Mouse (Mus musculus): Measurements from ENCODE around the gene Pih1d1. TPM values are rescaled to one million over a fixed set of nuclear protein-coding genes. Genes with fewer than 3 reads are reported as not detected.
A peak's percentile ranks its signal among the peaks of the same experiment; 100 is the strongest.

Pih1d1 gene
- total and polyA plus RNA-seq, 3 experiments: 141 to 148 TPM; not detected in 1

- H3K27me3 ChIP-seq (ENCODE audit: control insufficient read depth in 1 of 2, insufficient read depth in 2 of 2, low read length in 2 of 2): no peaks in the 10 kb centered on the region
- H3K4me3 ChIP-seq (ENCODE audit: control insufficient read depth in 1 of 2, insufficient read depth in 1 of 2, low read depth in 2 of 2, low read length in 2 of 2): peak overlapping the region; percentile 68 to 84
- no peak for TF ChIP-seq TBP (IDR thresholded peaks at IDR 0.05; ENCODE audit: low read depth, low read length)
- TF ChIP-seq ELF1 (IDR thresholded peaks at IDR 0.05; ENCODE audit: low read depth, low read length): no peak
- no peak for TF ChIP-seq MYB (IDR thresholded peaks at IDR 0.05; ENCODE audit: low read depth, low read length)
- TF ChIP-seq ETS1 (IDR thresholded peaks at IDR 0.05; ENCODE audit: low read depth, low read length): no peak
- TF ChIP-seq POLR2AphosphoS5 (IDR thresholded peaks at IDR 0.05; ENCODE audit: borderline replicate concordance, low read depth, low read length): no peak
- TF ChIP-seq MAX (IDR thresholded peaks at IDR 0.05; ENCODE audit: low read length): no peak
- no peak for TF ChIP-seq NELFE (IDR thresholded peaks at IDR 0.05; ENCODE audit: low read depth, low read length)
- no peak for TF ChIP-seq MYC (IDR thresholded peaks at IDR 0.05; ENCODE audit: low read depth, low read length)
- TF ChIP-seq GABPA (IDR thresholded peaks at IDR 0.05; ENCODE audit: low read depth, low read length): no peak
- no peak for TF ChIP-seq POLR2AphosphoS2 (IDR thresholded peaks at IDR 0.05; ENCODE audit: low read length)
- no peak for TF ChIP-seq JUND (IDR thresholded peaks at IDR 0.05; ENCODE audit: low read depth, low read length)
- TF ChIP-seq SMC3 (IDR thresholded peaks at IDR 0.05; ENCODE audit: low read depth, low read length): no peak
- no peak for TF ChIP-seq USF1 (IDR thresholded peaks at IDR 0.05; ENCODE audit: low read depth, low read length)
- no peak for TF ChIP-seq UBTF (IDR thresholded peaks at IDR 0.05; ENCODE audit: borderline replicate concordance, insufficient read depth, low read depth, low read length)
- no peak for TF ChIP-seq EP300 (IDR thresholded peaks at IDR 0.05; ENCODE audit: low read depth in 1 of 2, low read length in 2 of 2)
- peak overlapping the region; percentile 80 for H3K27ac ChIP-seq (ENCODE audit: control insufficient read depth, low read depth, low read length)
- peaks cover 48% of the 10 kb centered on the region for H3K79me2 ChIP-seq (ENCODE audit: control insufficient read depth, insufficient read depth, low read length, poor library complexity)
- peaks cover 14 to 17% of the 10 kb centered on the region in 2 experiments for H3K36me3 ChIP-seq (ENCODE audit: control insufficient read depth in 1 of 2, insufficient read depth in 2 of 2, low read length in 2 of 2)
- H3K9ac ChIP-seq (ENCODE audit: control insufficient read depth, low read depth, low read length, poor library complexity, severe bottlenecking): peak overlapping the region; percentile 91
- peaks cover 0 to 22% of the 10 kb centered on the region in 2 experiments; a peak in 2 of 4 replicates for H3K4me1 ChIP-seq (ENCODE audit: control insufficient read depth in 1 of 2, insufficient read depth in 2 of 2, low read length in 2 of 2)
- no peaks in the 10 kb centered on the region for H3K9me3 ChIP-seq (replicated peaks; ENCODE audit: insufficient read depth, low read length)
- peak; percentile 32 for DNase-seq (ENCODE audit: low read depth, low spot score)
These were observed 31.4 kb upstream of the Pih1d1 start for GRCm38 (mm10) chr7:45122561-45123185.

GRCm38 (mm10) chr7:45123186-45123570 is 30.9 kb upstream of the Pih1d1 start:
- peak; percentile 25 to 55; a peak in 2 of 4 replicates for TF ChIP-seq POLR2A (IDR thresholded peaks at IDR 0.05; ENCODE audit: control insufficient read depth in 1 of 2, insufficient read depth in 1 of 2, low read depth in 1 of 2, low read length in 2 of 2, poor library complexity in 1 of 2)
- TF ChIP-seq E2F4 (IDR thresholded peaks at IDR 0.05; ENCODE audit: borderline replicate concordance, low read depth, low read length): no peak
- TF ChIP-seq POLR2AphosphoS5 (IDR thresholded peaks at IDR 0.05; ENCODE audit: borderline replicate concordance, low read depth, low read length): no peak
- TF ChIP-seq TBP (IDR thresholded peaks at IDR 0.05; ENCODE audit: low read depth, low read length): 0 out of 2 replicates have a peak, but pooled peaks have one; percentile 17
- no peak for TF ChIP-seq RCOR1 (IDR thresholded peaks at IDR 0.05; ENCODE audit: low read depth, low read length)
- H3K9ac ChIP-seq (ENCODE audit: control insufficient read depth, low read depth, low read length, poor library complexity, severe bottlenecking): peak overlapping the region; percentile 91
- H3K9me3 ChIP-seq (replicated peaks; ENCODE audit: insufficient read depth, low read length): no peaks in the 10 kb centered on the region
- peak overlapping the region; percentile 68 to 84 for H3K4me3 ChIP-seq (ENCODE audit: control insufficient read depth in 1 of 2, insufficient read depth in 1 of 2, low read depth in 2 of 2, low read length in 2 of 2)
- H3K27ac ChIP-seq (ENCODE audit: control insufficient read depth, low read depth, low read length): peak overlapping the region; percentile 80
- H3K27me3 ChIP-seq (ENCODE audit: control insufficient read depth in 1 of 2, insufficient read depth in 2 of 2, low read length in 2 of 2): no peaks in the 10 kb centered on the region
- H3K4me1 ChIP-seq (ENCODE audit: control insufficient read depth in 1 of 2, insufficient read depth in 2 of 2, low read length in 2 of 2): peaks cover 0 to 22% of the 10 kb centered on the region in 2 experiments; a peak in 2 of 4 replicates
- H3K36me3 ChIP-seq (ENCODE audit: control insufficient read depth in 1 of 2, insufficient read depth in 2 of 2, low read length in 2 of 2): peaks cover 14 to 17% of the 10 kb centered on the region in 2 experiments
- H3K79me2 ChIP-seq (ENCODE audit: control insufficient read depth, insufficient read depth, low read length, poor library complexity): peaks cover 53% of the 10 kb centered on the region
- peak; percentile 67 for DNase-seq (ENCODE audit: low read depth, low spot score)
